Mouse (Mus musculus) brain, embryonic 14.5 days (tissue): ENCODE measurements at regions not wholly inside any gene's neighbourhood (a gene's known extent, or its start where the extent isn't known, plus 50 kb on each side); places are given as distances from the start of the nearest gene placed in this dataset.

Experiments used
- CTCF ChIP-seq: fragments of 200-500 bp; IDR thresholded peaks from 2 replicates; pipeline ENCODE4 v1.5.1; 2012; ENCODE audit warnings: inconsistent platforms, mild to moderate bottlenecking, moderate library complexity, borderline replicate concordance; ENCODE audit not compliant: insufficient read depth, insufficient read length; ENCODE audit errors: extremely low read depth
- POLR2A ChIP-seq: fragments of 200-500 bp; IDR thresholded peaks from 2 replicates; pipeline ENCODE4 v1.6.1; 2012; ENCODE audit warnings: mild to moderate bottlenecking, inconsistent platforms, borderline replicate concordance; ENCODE audit not compliant: poor library complexity, insufficient read depth, insufficient read length, severe bottlenecking; ENCODE audit errors: extremely low read depth

DNA sequence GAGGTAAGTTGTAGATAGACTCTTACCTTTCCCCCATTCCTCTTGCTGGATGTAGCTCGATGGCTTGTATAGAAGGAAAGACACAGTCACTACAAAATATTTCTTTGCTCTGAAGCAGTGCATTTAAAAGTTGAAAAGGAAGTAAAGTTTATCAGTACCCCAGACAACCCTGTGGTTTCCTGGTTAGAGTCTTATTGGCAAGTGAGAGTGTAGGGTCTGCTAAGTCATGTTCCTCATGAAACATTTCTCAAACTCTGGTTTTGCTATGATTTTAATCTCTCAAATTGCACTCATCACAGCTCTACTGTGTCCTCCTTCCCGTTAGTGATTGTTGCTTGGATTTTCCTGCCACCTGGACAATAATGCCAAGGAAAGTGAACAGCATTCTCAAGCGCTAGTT lies 146.4 kb upstream of the Mrgpra3 start:
- no peak for TF ChIP-seq CTCF
- no peak for TF ChIP-seq POLR2A
